Mouse (Mus musculus) spleen, adult 2 months (tissue): ENCODE results near the gene Syn2.

Experiments
- CTCF ChIP-seq: fragments of 200-500 bp; IDR thresholded peaks from 2 replicates; pipeline ENCODE4 v1.5.1; 2011; ENCODE audit warnings: mild to moderate bottlenecking, inconsistent platforms; ENCODE audit not compliant: insufficient read depth, insufficient read length, insufficient replicate concordance; ENCODE audit errors: extremely low read depth
- POLR2A ChIP-seq: fragments of 200-500 bp; IDR thresholded peaks from 2 replicates; pipeline ENCODE4 v1.6.1; 2011; ENCODE audit warnings: low read depth, low read length, inconsistent platforms

GRCm38 (mm10) chr6:115200753-115201152 lies 66.1 kb downstream of the Syn2 start:
- TF ChIP-seq CTCF: no peak
- no peak for TF ChIP-seq POLR2A
